Mouse (Mus musculus) liver, embryonic 13.5 days (tissue): ENCODE measurements at regions not wholly inside any gene's neighbourhood (a gene's known extent, or its start where the extent isn't known, plus 50 kb on each side); places are given as distances from the start of the nearest gene placed in this dataset.

Experiments used
- ATAC-seq: fragments of 200-750 bp; cut with Nextera tagmentation; 2 replicates; pipeline ENCODE4 v1.8.0; 2017; ENCODE audit warnings: low read depth, mild to moderate bottlenecking, moderate number of reproducible peaks, moderate library complexity
- DNase-seq: peaks from one replicate; pipeline ENCODE4 v3.0.0; 2022
- H3K27ac ChIP-seq: fragments of 300-500 bp; sonication (generic); 2 replicates; pipeline ENCODE4 v1.5.1; 2015; ENCODE audit warnings: moderate library complexity, mild to moderate bottlenecking, inconsistent platforms
- H3K27me3 ChIP-seq: fragments of 300-500 bp; sonication (generic); 2 replicates; pipeline ENCODE4 v1.6.1; 2015; ENCODE audit warnings: mild to moderate bottlenecking, inconsistent platforms
- H3K36me3 ChIP-seq: fragments of 300-500 bp; sonication (generic); 2 replicates; pipeline ENCODE4 v1.6.1; 2015; ENCODE audit warnings: mild to moderate bottlenecking, inconsistent platforms
- H3K4me1 ChIP-seq: fragments of 300-500 bp; sonication (generic); replicated peaks from 2 replicates; pipeline ENCODE4 v1.6.1; 2015; ENCODE audit warnings: inconsistent platforms
- H3K4me2 ChIP-seq: fragments of 300-500 bp; sonication (generic); 2 replicates; pipeline ENCODE4 v1.6.1; 2015; ENCODE audit warnings: inconsistent platforms, mild to moderate bottlenecking, moderate library complexity
- H3K4me3 ChIP-seq: fragments of 300-500 bp; sonication (generic); replicated peaks from 2 replicates; pipeline ENCODE4 v1.5.1; 2015; ENCODE audit warnings: mild to moderate bottlenecking, inconsistent platforms
- H3K9ac ChIP-seq: fragments of 300-500 bp; sonication (generic); 2 replicates; pipeline ENCODE4 v1.6.1; 2015; ENCODE audit warnings: mild to moderate bottlenecking, inconsistent platforms
- H3K9me3 ChIP-seq: fragments of 300-500 bp; sonication (generic); replicated peaks from 2 replicates; pipeline ENCODE4 v1.6.1; 2016; ENCODE audit warnings: inconsistent platforms
- WGBS: fragments of 180-500 bp; shearing (Covaris S2); methylation state at CpG from one replicate; pipeline ENCODE4 v1.1.7; 2015; ENCODE audit not compliant: insufficient replicate concordance; 5-methylcytosine and 5-hydroxymethylcytosine counted together

DNA sequence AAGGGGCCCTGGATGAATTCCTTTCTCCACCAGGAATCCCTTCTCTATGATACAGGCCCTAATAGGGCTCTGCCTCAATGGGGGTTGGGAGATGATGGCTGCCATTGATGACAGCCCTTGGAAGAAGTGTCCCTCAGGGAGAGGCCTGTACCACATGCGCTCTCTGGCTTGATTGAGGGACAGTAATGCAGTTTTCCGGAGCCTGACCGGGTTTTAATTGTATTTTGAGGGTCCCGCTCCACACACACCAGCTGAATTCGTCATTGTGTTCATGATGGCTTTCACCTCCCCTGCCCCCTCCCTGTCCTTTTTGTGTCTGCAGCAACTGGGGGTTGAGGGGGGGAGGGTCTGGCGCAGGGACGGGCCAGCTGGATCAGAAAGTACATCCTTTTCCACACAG lies 65.0 kb upstream of the Tbx3 start:
- H3K36me3 ChIP-seq, result no peaks in the 10 kb centered on the region
- H3K9ac ChIP-seq, result no peak overlapping the region
- ATAC-seq (no peak), DNase-seq (no peak)
- H3K4me2 ChIP-seq, result no peak overlapping the region
- no peak overlapping the region for H3K27ac ChIP-seq
- H3K4me3 ChIP-seq, result no peak overlapping the region
- no peaks in the 10 kb centered on the region for H3K27me3 ChIP-seq
- no peaks in the 10 kb centered on the region for H3K9me3 ChIP-seq
- H3K4me1 ChIP-seq, result no peaks in the 10 kb centered on the region
- 71% methylated on average over 7 of the region's 7 CpGs for WGBS

DNA sequence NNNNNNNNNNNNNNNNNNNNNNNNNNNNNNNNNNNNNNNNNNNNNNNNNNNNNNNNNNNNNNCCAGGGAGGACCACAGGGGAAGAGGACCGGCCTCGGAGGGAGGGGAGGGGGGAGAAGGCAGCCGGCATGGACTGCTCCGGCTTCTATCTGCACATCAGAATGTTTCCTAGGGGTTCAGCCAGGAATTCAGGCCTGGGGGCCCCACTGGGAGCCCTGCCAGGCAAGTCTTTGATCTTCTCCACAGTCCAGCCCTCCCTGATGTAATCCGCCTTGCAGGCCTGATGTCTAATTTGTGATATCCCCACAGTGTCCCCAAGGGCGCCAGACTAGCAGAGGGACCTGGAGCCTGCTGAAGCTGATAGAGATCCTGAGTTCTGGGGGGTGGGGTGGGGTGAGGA lies 57.1 kb upstream of the Tbx3 start:
- DNase-seq, result no peak

DNA sequence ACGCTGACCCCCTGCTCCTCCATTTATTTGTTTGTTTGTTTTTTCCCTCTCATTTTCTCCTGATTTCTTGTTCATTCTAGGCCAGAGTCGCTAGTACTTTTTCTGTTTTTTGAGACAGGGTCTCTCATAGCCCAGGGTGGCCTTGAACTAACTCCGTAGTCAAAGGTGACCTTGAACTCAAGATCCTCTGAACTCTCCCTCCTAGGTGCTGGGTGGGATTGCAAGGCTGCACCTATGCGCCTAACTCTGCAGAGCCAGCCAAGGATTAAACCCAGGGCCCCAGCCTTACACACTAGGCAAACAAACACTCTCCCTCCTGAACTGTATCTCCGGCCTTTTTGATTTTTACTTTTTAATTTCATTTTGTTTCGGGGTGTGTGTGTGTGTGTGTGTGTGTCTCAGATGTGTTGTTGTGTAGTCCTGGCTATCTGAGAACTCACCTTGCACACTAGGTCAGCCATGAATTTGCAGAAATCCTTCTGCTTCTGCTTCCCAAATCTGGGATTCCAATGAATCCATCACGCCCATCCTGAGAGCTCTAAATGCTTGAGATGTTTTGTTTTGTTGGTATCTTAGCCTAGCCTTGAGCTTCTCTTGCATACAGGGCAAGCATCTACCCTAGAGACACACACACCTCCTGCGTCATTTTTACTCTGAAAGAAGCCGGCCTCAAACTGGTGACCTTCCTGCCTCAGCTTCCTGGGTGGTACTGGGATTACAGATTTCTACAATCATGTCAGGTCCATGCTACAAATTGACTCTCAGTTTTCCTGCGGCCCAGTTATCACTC lies 56.3 kb upstream of the Tbx3 start:
- no peak overlapping the region for H3K9ac ChIP-seq
- no peak overlapping the region for H3K4me3 ChIP-seq
- no peak overlapping the region for H3K4me2 ChIP-seq
- H3K36me3 ChIP-seq, result no peaks in the 10 kb centered on the region
- ATAC-seq (no peak), DNase-seq (no peak)
- H3K9me3 ChIP-seq, result no peaks in the 10 kb centered on the region
- H3K4me1 ChIP-seq, result no peaks in the 10 kb centered on the region
- no peaks in the 10 kb centered on the region for H3K27me3 ChIP-seq
- no peak overlapping the region for H3K27ac ChIP-seq
- 61% methylated on average over 10 of the region's 10 CpGs for WGBS

More for the DNA sequence above, 57.1 kb upstream of the Tbx3 start:
- Histone ChIP-seq H3K9me3 (no peaks in the 10 kb centered on the region), H3K4me3 (no peak overlapping the region), H3K27me3 (no peaks in the 10 kb centered on the region), H3K9ac (no peak overlapping the region), H3K4me2 (no peak overlapping the region), H3K4me1 (no peaks in the 10 kb centered on the region), H3K36me3 (no peaks in the 10 kb centered on the region), H3K27ac (no peak overlapping the region)
- ATAC-seq, result no peak
- WGBS, result 41% methylated on average over 6 of the region's 6 CpGs

DNA sequence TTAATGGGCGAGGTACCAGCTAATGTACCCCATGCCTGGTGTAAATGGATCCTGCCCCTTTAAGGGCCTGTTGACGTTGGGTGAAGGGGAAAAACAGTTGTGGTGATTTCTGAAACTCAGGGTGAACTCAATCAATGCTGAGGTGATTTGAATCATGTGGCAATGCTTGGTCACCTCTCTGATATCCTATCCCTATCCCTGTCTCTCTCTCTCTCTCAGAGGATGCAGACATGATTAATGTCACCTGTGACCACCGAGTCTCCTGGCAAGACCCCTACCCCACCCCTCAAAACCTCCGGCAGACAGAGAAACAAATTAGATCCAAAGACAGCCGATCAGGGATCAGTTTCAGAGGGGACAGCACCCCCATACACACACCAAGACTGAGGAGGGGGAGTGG lies 54.8 kb upstream of the Tbx3 start:
- H3K4me2 ChIP-seq, result no peak overlapping the region
- DNase-seq, result no peak
- no peak overlapping the region for H3K9ac ChIP-seq
- H3K4me1 ChIP-seq, result no peaks in the 10 kb centered on the region
- H3K36me3 ChIP-seq, result no peaks in the 10 kb centered on the region
- no peak for ATAC-seq
- no peaks in the 10 kb centered on the region for H3K9me3 ChIP-seq
- 39% methylated on average over 5 of the region's 5 CpGs for WGBS
- H3K4me3 ChIP-seq, result no peak overlapping the region
- H3K27me3 ChIP-seq, result 0 out of 2 replicates have a peak, but pooled peaks cover 3% of the 10 kb centered on the region
- H3K27ac ChIP-seq, result no peak overlapping the region

GRCm38 (mm10) chr5:119617856-119618255 lies 52.6 kb upstream of the Tbx3 start:
- Histone ChIP-seq H3K9ac (no peak overlapping the region), H3K4me3 (no peak overlapping the region), H3K27me3 (0 out of 2 replicates have a peak, but pooled peaks cover 3% of the 10 kb centered on the region), H3K36me3 (no peaks in the 10 kb centered on the region), H3K27ac (no peak overlapping the region), H3K4me2 (no peak overlapping the region), H3K9me3 (no peaks in the 10 kb centered on the region), H3K4me1 (0 out of 2 replicates have a peak, but pooled peaks cover 2% of the 10 kb centered on the region)
- DNase-seq (no peak), ATAC-seq (no peak)
- WGBS, result 74% methylated on average over 2 of the region's 2 CpGs

- Histone ChIP-seq H3K4me3 (no peak overlapping the region), H3K4me2 (no peak overlapping the region), H3K27me3 (peaks cover 9% of the 10 kb centered on the region), H3K4me1 (0 out of 2 replicates have a peak, but pooled peaks cover 4% of the 10 kb centered on the region), H3K36me3 (no peaks in the 10 kb centered on the region), H3K9me3 (no peaks in the 10 kb centered on the region), H3K27ac (no peak overlapping the region), H3K9ac (no peak overlapping the region)
- 38% methylated on average over 8 of the region's 8 CpGs for WGBS
- no peak for ATAC-seq
- no peak for DNase-seq
Observed at GRCm38 (mm10) chr5:119619906-119620305, 50.6 kb upstream of the Tbx3 start.
